Mouse (Mus musculus) ES-E14 (cell line): ENCODE results near the gene Gm40193. TPM values are rescaled to one million over a fixed set of nuclear protein-coding genes. Genes with fewer than 3 reads are reported as not detected.

Source experiments
- DNase-seq: peaks from one replicate; pipeline ENCODE4 v3.0.0-alpha.2; 2013; ENCODE audit warnings: low read depth, low spot score
- H3K27ac ChIP-seq: 2 replicates; pipeline ENCODE4 v1.5.1; 2012; ENCODE audit warnings: low read depth, mild to moderate bottlenecking, low read length, moderate library complexity, mixed read lengths; ENCODE audit not compliant: poor library complexity, insufficient read depth, severe bottlenecking
- H3K36me3 ChIP-seq: 2 replicates; pipeline ENCODE4 v1.6.1; 2012; ENCODE audit warnings: mild to moderate bottlenecking, low read length, moderate library complexity, mixed read lengths; ENCODE audit not compliant: control insufficient read depth, poor library complexity, insufficient read depth, severe bottlenecking
- H3K4me1 ChIP-seq, 2 experiments: fragments of 150-350 bp in 1 of 2; sonication (generic) in 1 of 2; 2 replicates each; pipeline ENCODE4 v1.6.1; 2012; ENCODE audit warnings: low read length in 2 of 2, mild to moderate bottlenecking in 1 of 2, mixed read lengths in 1 of 2; ENCODE audit not compliant: control insufficient read depth in 2 of 2, insufficient read depth in 2 of 2, poor library complexity in 1 of 2
- H3K4me3 ChIP-seq, 2 experiments: fragments of 150-350 bp in 1 of 2; sonication (generic) in 1 of 2; 2 replicates each; pipeline ENCODE4 v1.5.1; 2012; ENCODE audit warnings: low read length in 2 of 2, low read depth in 1 of 2, mild to moderate bottlenecking in 1 of 2, mixed read lengths in 1 of 2; ENCODE audit not compliant: insufficient read depth in 1 of 2, poor library complexity in 1 of 2, severe bottlenecking in 1 of 2
- H3K9ac ChIP-seq: 2 replicates; pipeline ENCODE4 v1.6.1; 2012; ENCODE audit warnings: low read depth, mild to moderate bottlenecking, low read length, mixed read lengths; ENCODE audit not compliant: poor library complexity, insufficient read depth, severe bottlenecking
- H3K9me3 ChIP-seq: fragments of 150-350 bp; sonication (generic); 2 replicates; pipeline ENCODE4 v1.6.1; 2012; ENCODE audit warnings: low read depth, mild to moderate bottlenecking, low read length; ENCODE audit not compliant: control insufficient read depth, insufficient read depth
- CHD2 ChIP-seq: IDR thresholded peaks from 2 replicates; pipeline ENCODE4 v1.6.1; 2014; ENCODE audit warnings: mild to moderate bottlenecking, low read depth, low read length, inconsistent platforms
- HCFC1 ChIP-seq: IDR thresholded peaks from 2 replicates; pipeline ENCODE4 v1.6.1; 2012; ENCODE audit warnings: low read length, inconsistent platforms, borderline replicate concordance; ENCODE audit not compliant: insufficient read depth
- MAFK ChIP-seq: IDR thresholded peaks from 2 replicates; pipeline ENCODE4 v1.6.1; 2014; ENCODE audit warnings: mild to moderate bottlenecking, low read depth, low read length, inconsistent platforms; ENCODE audit not compliant: insufficient read depth
- ZC3H11A ChIP-seq: IDR thresholded peaks from 2 replicates; pipeline ENCODE4 v1.6.1; 2012; ENCODE audit warnings: low read depth, mild to moderate bottlenecking, inconsistent platforms, low read length, borderline replicate concordance
- ZNF384 ChIP-seq: IDR thresholded peaks from 2 replicates; pipeline ENCODE4 v1.6.1; 2012; ENCODE audit warnings: low read depth, low read length, inconsistent platforms
- in situ Hi-C, 2 experiments: fragments of 600-800 bp; cut with MboI; formaldehyde crosslinking; loops; one replicate each; pipeline ENCODE4 v1.15.1; 2025; ENCODE audit warnings: low sequenced_read_pairs in 2 of 2, inconsistent platforms in 1 of 2; ENCODE audit not compliant: unreplicated experiment in 2 of 2
- total RNA-seq: library from RNA; depleted of rRNA; stranded (reverse); fragments of 300-350 nt; gene quantifications from 2 replicates; pipeline ENCODE4 v1.2.3, GENCODE M21; 2012

Gene Gm40193
- total RNA-seq, 1 experiment, result not detected

- Histone ChIP-seq H3K4me3 (no peak overlapping the region), H3K36me3 (no peaks in the 10 kb centered on the region), H3K27ac (no peak overlapping the region), H3K9ac (no peak overlapping the region), H3K4me1 (peaks cover 0 to 12% of the 10 kb centered on the region in 2 experiments; a peak in 1 of 4 replicates), H3K9me3 (no peaks in the 10 kb centered on the region)
- in situ Hi-C loops, result no loop called here
- TF ChIP-seq MAFK, result no peak
- TF ChIP-seq HCFC1, result no peak
- TF ChIP-seq CHD2, result no peak
- TF ChIP-seq ZNF384, result no peak
- TF ChIP-seq ZC3H11A, result no peak
- no peak for DNase-seq
Measured at GRCm38 (mm10) chr11:70513520-70513919, 19.2 kb downstream of the Gm40193 start.

DNA sequence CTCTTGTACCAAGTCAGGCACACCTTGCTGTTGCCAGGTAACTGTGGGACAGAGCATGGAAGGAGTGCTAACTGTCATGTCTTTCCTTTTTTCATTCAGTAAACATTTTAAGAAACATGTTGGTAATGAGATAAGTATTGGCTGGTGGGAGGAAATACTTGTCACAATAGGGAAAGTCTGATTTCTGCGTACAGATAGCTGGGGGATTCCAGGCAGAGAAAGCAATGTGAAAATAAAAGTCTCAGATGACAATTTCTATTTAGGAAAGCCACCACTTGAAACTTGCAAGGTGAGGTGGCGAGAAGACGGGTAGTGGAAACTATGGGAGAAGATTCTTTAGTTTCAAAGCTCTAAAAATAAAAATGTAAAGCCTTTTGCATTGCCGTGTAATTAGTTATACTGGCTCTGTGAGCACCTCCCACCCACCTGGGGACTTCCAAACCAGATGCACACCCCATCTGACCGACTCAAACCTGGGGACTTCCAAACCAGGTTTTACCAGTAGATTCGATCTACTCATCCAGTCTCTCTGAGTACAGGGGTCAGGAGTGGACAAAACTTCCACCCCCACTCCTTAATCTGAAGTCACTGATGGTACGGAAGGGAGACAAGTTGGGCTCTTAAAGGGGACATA lies 19.9 kb downstream of the Gm40193 start:
- Histone ChIP-seq H3K4me1 (peaks cover 0 to 12% of the 10 kb centered on the region in 2 experiments; a peak in 1 of 4 replicates), H3K36me3 (no peaks in the 10 kb centered on the region), H3K9ac (no peak overlapping the region), H3K4me3 (no peak overlapping the region), H3K27ac (no peak overlapping the region), H3K9me3 (no peaks in the 10 kb centered on the region)
- no peak for TF ChIP-seq MAFK
- no peak for DNase-seq
- in situ Hi-C loops, result no loop called here

- H3K27ac ChIP-seq, result no peak overlapping the region
- in situ Hi-C loops, result no loop called here
- no peak for TF ChIP-seq CHD2
Measured at GRCm38 (mm10) chr11:70511825-70512224, 20.9 kb downstream of the Gm40193 start.

GRCm38 (mm10) chr11:70511242-70511641 lies 21.5 kb downstream of the Gm40193 start:
- Histone ChIP-seq H3K9me3 (no peaks in the 10 kb centered on the region), H3K4me3 (no peak overlapping the region), H3K4me1 (peaks cover 0 to 12% of the 10 kb centered on the region in 2 experiments; a peak in 1 of 4 replicates), H3K36me3 (no peaks in the 10 kb centered on the region), H3K27ac (no peak overlapping the region), H3K9ac (no peak overlapping the region)
- TF ChIP-seq ZNF384 (no peak), HCFC1 (no peak), MAFK (no peak), CHD2 (no peak), ZC3H11A (no peak)
- in situ Hi-C loops, result no loop called here
- DNase-seq, result no peak

More at GRCm38 (mm10) chr11:70511825-70512224, 20.9 kb downstream of the Gm40193 start:
- H3K9ac ChIP-seq, result no peak overlapping the region
- no peaks in the 10 kb centered on the region for H3K9me3 ChIP-seq
- no peaks in the 10 kb centered on the region for H3K36me3 ChIP-seq
- peaks cover 0 to 12% of the 10 kb centered on the region in 2 experiments; a peak in 1 of 4 replicates for H3K4me1 ChIP-seq
- H3K4me3 ChIP-seq, result no peak overlapping the region
- DNase-seq, result no peak
